Comparison of ENCODE assay signal across 8 mouse cellular contexts in the genomic region with DNA sequence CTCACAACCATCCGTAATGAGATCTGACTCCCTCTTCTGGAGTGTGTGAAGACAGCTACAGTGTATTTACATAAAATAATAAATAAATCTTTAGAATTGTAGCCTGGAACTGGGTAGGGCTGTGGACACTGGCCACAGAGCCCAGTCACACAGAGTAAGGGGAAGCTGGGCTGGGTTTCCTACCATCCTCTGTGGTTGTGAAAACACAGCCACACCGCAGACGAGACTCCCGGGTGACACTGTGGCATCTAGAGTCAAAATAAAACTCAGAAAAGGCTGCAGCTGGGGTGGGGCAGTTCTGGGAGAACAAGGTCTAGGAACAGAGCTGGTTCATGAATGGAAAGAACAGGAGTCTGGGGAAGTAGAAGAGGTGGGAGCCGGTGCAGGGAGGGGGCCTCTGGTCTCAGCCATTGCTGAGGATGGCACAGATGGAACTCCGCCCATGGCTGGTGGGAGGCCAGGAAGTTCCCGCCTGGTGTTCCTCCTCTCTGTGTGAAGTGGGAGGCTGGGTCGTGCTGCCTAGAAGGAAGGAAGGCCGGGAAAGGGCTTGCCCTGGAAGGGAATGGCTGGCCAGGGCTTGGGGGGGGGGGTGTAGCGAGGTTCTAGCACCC. TPM values are rescaled to one million over a fixed set of nuclear protein-coding genes. Genes with fewer than 3 reads are reported as not detected.
DNase-seq lines count a peak whose midpoint lies in the region; ATAC-seq and TF ChIP-seq lines count a peak whose summit lies in the region.

No protein-coding gene starts in this region.

- peak; percentile 42 for DNase-seq in adrenal gland, postnatal 25 days
- DNase-seq in adrenal gland, postnatal 4 days (ENCODE audit: low spot score in 2 of 2) = no peak
- DNase-seq in spleen, adult 2 months (ENCODE audit: low read depth in 1 of 2, low spot score in 2 of 2) = no peak
- DNase-seq in spleen, postnatal 14 days (ENCODE audit: low spot score in 2 of 2) = no peak
- peak; percentile 75 for DNase-seq in lung, postnatal 10 days
- no peak for DNase-seq in B cell, adult 2 months

- peaks cover 16% of the 10 kb centered on the region for H3K36me3 ChIP-seq in spleen, adult 2 months (ENCODE audit: control insufficient read depth, insufficient read depth, low read length)

- peak; percentile 41 to 50; a peak in 3 of 4 replicates for ATAC-seq in hematopoietic stem cell, adult 5-6 weeks (replicated peaks in 1 of 2; ENCODE audit: insufficient read depth in 1 of 2, low FRiP score in 2 of 2, low TSS enrichment in 1 of 2, low read depth in 1 of 2, poor library complexity in 2 of 2, severe bottlenecking in 2 of 2)
- no peak for ATAC-seq in inflammation-experienced regulatory T-cells, adult 6 months

- TF ChIP-seq POLR2A in spleen, adult 2 months (IDR thresholded peaks at IDR 0.05; ENCODE audit: low read depth, low read length) = no peak

- peaks cover 62% of the 10 kb centered on the region; the same call in 1 of the 2 replicates for H3K4me1 ChIP-seq in spleen, adult 2 months (ENCODE audit: control insufficient read depth, insufficient read depth, insufficient read length)

- TF ChIP-seq CTCF in spleen, adult 2 months (IDR thresholded peaks at IDR 0.05; ENCODE audit: extremely low read depth, insufficient read depth, insufficient read length, insufficient replicate concordance) = no peak

- H3K27ac ChIP-seq in spleen, adult 2 months (ENCODE audit: insufficient read depth, low read length) = peak overlapping the region; percentile 94

- WGBS in spleen, adult 2 months = 42% methylated on average over 10 of the region's 10 CpGs

- no peaks in the 10 kb centered on the region for H3K27me3 ChIP-seq in spleen, adult 2 months (ENCODE audit: control insufficient read depth, insufficient read depth, low read length)

- no peak overlapping the region for H3K4me3 ChIP-seq in spleen, adult 2 months (ENCODE audit: extremely low read depth, insufficient read depth, insufficient read length)

RNA-seq across cellular contexts. Expression of a gene that starts 15.2 kb away (rescaled TPM):
- total RNA-seq in adrenal gland, postnatal 25 days (2021) = 72.1 and 102 TPM in 2 replicates
- 10 to 100 TPM; 60.4 to 60.6 TPM for total RNA-seq in adrenal gland, postnatal 4 days (2021)
- 73.4 and 99.1 TPM in 2 replicates for polyA plus RNA-seq in spleen, adult 2 months (2012; rRNA removed)
- 3.8 and 5.4 TPM in 2 replicates for total RNA-seq in hematopoietic stem cell, adult 5-6 weeks (2017)
- polyA plus RNA-seq in inflammation-experienced regulatory T-cells, adult 6 months (2017; shearing (Covaris generic)) = 1 to 10 TPM; 2.1 to 4.2 (median 2.6) TPM

Comparison
In these comparisons a context has a peak if more than half of its experiments do, and no peak if none do; other contexts are left out.
1. DNase-seq: peak in adrenal gland, postnatal 25 days (single experiment) and lung, postnatal 10 days (single experiment); none in adrenal gland, postnatal 4 days (0 of 2), spleen, adult 2 months (0 of 2), spleen, postnatal 14 days (0 of 2) and B cell, adult 2 months (0 of 2).